Mouse (Mus musculus) thymus, postnatal 36 days (tissue): Measurements from ENCODE around the gene Pkn2.
A peak's percentile ranks its signal among the peaks of the same experiment; 100 is the strongest.

Experiments used
- DNase-seq, 2 experiments: peaks; one replicate each; pipeline ENCODE4 v3.0.0; 2022; ENCODE audit warnings: mixed read lengths in 2 of 2

Gene Pkn2

DNA sequence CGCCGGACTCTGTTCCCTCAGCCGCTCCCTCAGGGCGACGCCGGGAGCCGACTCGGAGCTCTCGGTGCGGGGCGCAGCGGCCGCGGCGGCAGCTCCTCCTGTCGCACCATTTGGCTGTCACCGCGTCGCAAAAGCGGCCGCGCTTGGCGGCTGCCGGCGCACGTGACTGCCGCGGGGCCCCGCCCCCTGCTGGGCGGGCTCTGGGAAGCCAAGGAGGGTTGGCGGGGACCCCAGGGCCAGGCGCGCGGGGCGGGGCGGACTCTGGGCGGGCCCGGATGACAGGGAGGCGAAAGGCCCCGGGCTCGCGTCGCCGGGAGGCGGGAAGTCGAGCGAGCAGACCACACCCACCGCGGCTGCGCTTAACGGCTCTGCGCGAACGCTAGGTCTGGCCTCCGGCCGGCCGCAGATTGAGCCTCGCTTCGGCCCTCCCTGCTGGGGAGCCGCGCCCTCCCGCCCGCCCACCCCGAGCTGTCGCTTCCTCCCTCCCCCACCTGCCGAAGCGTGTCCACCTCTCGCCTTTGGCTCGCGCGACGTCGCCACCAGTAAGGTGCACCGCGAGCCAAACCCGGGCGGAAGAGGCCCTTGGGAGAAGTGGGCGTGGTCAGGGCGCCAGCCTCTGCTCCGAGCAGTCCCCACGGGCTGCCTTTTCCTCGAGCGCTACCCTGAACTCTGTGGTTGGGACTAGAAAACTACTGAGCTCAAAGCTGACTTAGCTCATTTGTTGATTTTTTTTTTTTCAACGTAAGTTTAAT lies at the start of gene Pkn2:
Pkn2 (minus strand) TSS at position 133 of the 752 bp plus-strand sequence.
- peak; percentile 99 for DNase-seq

DNA sequence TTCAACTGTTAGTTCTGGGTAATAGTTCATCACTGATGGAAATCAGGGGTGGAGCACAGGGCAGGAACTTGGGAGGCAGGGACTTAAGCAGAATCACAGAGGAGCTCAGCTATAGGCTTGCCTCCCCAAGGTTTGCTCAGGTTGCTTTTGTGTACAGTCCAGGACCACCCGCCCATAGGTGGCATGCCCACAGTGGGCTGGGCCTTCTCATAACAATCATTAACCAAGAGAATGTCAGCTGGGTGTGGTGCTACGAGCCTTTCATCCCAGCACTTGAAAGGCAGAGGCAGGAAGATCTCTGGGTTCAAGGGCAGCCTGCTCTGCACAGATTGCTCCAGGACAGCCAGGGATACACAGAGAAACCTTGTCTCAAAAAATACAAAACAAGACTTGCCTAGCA lies 48.1 kb upstream of the Pkn2 start:
- no peak for DNase-seq

GRCm38 (mm10) chr3:142927311-142927710 lies 45.5 kb upstream of the Pkn2 start:
- DNase-seq, result no peak

GRCm38 (mm10) chr3:142924831-142925348 lies 43.1 kb upstream of the Pkn2 start:
- DNase-seq, result no peak

DNA sequence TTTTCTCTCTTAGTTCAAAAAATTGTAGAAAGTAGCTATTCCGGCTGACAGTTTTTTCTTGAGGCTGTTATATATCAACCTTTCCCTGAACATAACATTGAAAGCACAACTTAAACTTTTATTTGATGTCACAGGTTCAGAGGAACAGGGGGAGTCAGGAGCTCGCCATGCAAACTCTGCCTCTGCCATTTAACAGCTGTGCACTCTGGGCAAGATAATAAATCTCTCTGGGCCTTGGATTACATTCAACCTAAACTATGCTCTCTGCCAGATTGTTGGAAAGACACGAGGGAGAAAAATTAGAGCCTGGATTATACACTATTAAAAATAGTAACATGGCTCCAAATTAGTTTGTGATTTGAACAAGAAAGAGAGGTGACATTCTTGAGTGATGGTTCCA lies 37.3 kb upstream of the Pkn2 start:
- no peak for DNase-seq

DNA sequence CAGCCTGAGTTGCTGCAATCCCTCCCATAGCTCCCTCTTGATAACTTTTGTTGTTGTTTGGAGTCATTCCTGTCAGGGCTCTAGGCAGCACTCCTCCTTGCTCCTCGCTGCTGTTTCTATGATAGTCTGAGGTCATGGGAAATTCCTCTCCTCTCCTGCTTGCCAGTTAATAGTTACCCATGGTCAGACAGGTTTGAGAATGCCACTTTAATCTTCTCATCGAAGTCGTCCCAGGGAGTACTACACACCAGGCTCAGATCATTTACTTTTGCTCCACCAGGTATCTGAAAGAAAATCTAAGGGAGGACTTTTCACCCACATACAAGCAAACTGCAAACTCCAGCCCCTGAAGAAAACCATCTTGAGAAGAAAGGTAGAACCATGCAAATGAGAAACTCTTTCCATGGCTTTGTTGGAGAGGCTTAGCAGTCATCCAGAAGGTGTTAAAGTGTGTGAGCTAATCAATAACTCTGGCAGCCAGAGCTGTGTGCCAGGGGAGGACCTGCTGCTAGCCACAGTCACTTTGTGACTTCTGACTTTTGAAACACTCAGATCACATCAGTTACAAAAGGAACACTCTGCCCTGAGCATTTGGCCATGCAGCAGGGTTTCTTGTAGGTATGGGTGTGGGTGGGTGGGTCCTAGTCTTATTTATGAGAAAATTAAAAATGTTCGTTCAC lies 36.1 kb upstream of the Pkn2 start:
- DNase-seq, result no peak

DNA sequence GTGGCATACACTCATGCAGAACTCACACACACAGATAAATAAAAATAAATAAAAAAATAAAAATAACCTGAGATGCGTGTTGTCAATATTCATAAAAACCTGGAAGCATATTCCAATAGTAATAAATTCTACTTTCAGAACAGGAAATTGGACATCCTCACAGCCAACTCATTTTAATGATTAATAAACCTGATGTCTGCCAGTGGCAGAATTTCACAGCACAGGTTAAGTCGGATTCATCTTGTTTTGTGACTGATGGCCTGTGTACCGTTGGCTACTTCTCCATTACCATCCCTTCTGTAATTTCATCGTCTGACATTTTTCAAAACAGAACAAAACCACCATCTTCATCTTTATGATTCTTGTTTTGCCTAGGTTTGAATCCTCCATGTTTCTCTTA lies 35.4 kb upstream of the Pkn2 start:
- DNase-seq, result no peak

GRCm38 (mm10) chr3:142913295-142913694 lies 31.5 kb upstream of the Pkn2 start:
- no peak for DNase-seq

DNA sequence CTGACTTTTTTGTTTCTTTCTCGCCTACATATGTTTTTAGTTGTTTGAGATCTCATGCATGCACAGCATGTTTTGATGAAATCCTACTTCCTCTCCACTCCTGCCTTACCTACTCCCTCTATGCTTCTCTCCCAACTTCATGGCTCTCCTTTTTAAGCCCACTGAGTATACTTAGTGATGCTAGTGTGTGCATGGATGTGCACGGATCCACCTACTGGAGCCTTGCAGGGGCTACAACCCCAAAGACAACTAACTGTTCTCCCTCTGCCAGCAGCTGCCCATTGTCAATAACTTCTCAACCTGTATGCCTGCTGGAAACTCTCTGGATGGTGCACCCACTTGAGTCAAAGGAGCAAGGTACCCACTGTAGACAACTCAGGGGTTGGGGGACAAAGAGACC lies 17.9 kb upstream of the Pkn2 start:
- no peak for DNase-seq

DNA sequence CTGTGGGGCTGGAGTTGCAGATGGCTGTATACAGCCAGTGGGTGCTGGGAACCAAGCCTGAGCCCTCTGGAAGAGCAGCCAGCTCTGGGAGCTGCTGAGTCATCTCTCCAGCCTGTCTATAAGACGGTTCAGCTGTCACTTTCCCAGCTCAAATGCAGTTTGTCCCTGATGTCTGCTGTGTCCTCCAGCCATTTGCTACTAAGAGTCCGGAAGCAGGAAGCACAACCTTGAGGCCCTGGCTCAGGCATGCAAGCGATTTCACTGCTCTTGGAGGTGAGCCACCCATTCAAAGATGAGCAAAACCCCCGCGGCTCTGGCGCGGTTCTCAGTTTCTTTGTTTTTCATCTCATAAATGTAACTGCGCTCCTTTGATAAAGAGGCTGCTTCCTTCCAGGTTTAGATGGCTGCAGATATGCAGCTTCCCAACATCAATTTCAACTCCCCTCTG lies 17.2 kb upstream of the Pkn2 start:
- DNase-seq, result peak; percentile 37 to 52

DNA sequence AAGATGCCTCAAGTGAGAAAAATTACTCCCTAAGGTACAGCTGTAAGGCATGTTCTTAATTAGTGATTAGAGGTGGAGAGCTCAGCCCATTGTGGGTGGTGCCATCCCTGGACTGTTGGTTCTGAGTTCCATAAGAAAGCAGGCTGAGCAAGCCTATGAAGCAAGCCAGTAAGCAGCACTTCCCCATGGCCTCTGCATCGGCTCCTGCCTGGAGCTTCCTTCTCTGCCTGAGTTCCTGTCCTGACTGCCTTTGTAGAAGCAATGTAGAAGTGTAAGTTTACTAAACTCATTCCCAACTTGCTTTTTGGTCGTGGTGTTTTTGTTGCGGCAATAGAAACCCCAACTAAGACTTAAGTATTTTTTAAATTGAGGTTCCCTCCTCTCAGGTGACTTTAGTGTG lies 8.6 kb upstream of the Pkn2 start:
- DNase-seq, result no peak

GRCm38 (mm10) chr3:142886963-142887362 lies 5.2 kb upstream of the Pkn2 start:
- no peak for DNase-seq

- no peak for DNase-seq
Measured at GRCm38 (mm10) chr3:142884594-142884993, 2.8 kb upstream of the Pkn2 start.

DNA sequence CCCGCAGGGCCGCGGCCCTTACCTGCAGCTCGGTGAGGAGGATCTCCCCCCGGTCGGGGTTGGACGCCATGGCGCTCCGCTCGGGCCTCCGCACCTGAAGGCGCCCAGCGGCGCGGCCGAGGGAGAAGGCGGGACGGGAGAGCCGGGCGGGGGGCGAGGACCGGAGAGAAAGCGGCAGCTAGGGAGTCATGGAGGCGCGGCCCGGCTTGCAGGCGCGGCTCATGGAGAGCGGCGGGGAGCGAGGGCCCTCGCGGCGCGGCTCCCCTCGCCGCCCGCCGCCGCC lies 274 bp downstream of the Pkn2 start:
- no peak for DNase-seq

GRCm38 (mm10) chr3:142880790-142881588 lies 815 bp downstream of the Pkn2 start:
- DNase-seq, result peak; percentile 68 to 74

DNA sequence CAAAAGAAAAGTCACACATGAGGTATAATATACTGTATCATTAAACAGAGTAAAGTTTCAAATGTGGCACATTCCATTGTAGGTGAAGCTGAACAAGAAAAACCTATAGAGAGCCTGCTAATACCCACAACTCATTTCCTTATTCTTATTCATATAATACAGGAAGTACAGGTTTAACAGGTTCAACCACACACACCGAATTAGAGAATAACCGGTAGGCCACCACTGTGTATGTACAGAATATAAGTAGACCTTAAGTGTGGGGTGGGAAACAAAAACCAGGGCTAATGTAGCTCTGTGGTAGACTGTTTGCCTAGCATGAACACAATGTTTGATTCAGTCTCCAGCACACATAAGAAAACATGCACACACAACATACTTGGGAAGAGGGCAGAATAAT lies 18.6 kb downstream of the Pkn2 start:
- DNase-seq, result no peak

DNA sequence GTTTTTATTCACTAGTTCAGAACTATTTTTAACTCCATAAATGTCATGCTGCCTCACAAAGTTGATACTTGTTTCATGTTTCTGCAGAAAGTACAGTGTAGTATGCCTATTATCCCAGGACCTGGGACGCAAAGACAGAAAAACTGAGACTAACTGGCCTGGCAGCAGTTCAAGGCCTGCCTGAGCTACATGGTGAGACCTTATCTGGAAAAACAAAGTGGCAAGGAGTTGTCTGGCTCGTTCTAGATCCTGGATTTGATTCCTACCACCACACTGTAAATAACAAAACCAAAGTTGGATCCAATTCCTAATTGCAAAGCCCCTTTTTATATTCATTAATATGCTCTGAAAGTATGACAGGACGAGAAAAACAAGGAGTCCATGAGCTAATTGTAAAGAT lies 25.0 kb downstream of the Pkn2 start:
- no peak for DNase-seq

DNA sequence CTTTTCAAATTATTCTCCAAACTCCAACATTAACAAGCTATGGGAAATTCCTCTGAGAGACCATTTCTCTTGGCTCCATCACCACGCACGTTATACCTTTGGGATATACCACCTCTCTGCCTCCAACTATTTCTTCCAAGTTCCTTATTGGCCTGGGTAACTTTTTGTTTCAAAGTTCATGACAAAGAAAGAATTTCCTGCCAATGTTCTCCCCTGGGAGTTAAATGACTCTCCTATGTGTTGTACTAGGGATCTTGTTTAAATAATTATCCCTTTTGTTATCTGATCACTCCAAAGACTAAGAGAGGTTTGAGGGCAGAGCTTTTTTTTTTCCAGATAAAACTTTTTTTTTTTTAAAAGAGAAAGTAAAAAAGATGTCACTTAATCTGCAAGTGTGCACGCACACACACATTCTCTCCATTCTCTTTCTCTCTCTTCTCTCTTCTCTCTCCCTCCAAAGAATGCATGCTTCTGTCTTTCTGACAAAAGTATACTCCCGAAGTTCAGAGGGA lies 25.8 kb downstream of the Pkn2 start:
- DNase-seq, result no peak

GRCm38 (mm10) chr3:142852911-142853310 lies 28.9 kb downstream of the Pkn2 start:
- DNase-seq, result no peak

- no peak for DNase-seq
Measured at GRCm38 (mm10) chr3:142851631-142852030, 30.2 kb downstream of the Pkn2 start.

- no peak for DNase-seq
Measured at GRCm38 (mm10) chr3:142839961-142840360, 41.8 kb downstream of the Pkn2 start.

DNA sequence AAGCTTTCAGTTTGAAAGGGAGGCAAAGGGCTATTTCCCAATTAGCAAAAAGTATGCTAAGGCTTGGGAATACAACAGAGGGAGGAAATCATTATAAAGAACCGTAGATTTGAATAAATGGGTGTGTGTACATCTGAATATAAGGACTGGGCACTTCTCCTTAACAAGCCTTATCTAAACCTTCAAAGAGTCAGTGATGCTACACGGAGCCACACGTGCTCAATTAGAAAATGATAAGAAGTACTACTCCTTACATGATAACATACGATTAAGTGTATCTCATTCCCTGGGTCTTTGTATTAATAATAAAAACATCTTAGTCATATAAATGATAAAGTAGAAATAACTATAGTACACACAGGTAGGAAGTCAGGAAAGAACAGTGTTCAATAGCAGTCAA lies 47.0 kb downstream of the Pkn2 start:
- no peak for DNase-seq

DNA sequence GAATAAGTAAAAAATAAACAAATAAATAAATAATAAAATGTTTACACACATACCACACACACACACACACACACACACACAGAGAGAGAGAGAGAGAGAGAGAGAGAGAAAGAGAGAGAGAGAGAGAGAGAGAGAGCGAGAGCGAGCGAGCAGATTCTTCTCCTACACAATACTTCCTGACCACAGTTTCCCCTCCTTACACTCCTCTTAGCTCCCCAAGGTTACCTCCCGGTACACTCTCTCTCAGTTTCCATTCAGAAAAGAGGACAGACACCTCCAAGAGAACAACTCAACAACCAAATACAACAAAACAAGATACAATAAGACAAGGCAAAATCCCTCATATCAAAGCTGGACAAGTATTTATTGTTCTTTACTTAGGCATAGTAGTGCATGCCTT lies 47.8 kb downstream of the Pkn2 start:
- no peak for DNase-seq
